Mouse (Mus musculus) embryonic fibroblast, embryonic 13.5 days (primary cell): Measurements from ENCODE around the gene Med24.

Source experiments
- CTCF ChIP-seq: IDR thresholded peaks from 2 replicates; pipeline ENCODE4 v1.5.1; 2011; ENCODE audit warnings: mild to moderate bottlenecking, control low read depth, low read length, moderate library complexity, borderline replicate concordance; ENCODE audit not compliant: insufficient read depth
- POLR2A ChIP-seq: IDR thresholded peaks from 2 replicates; pipeline ENCODE4 v1.6.1; 2011; ENCODE audit warnings: low read depth, mild to moderate bottlenecking, control low read depth, low read length, moderate library complexity

GRCm38 (mm10) chr11:98686976-98687375, 42.3 kb downstream of the Med24 start:
- TF ChIP-seq CTCF, result no peak
- TF ChIP-seq POLR2A, result no peak
